Mouse (Mus musculus) heart, postnatal 0 days (tissue): ENCODE measurements around the gene Syngr1.

Experiments used
- CTCF ChIP-seq: IDR thresholded peaks from 2 replicates; pipeline ENCODE4 v1.5.1; 2016; ENCODE audit warnings: antibody characterized with exemption, control low read depth, low read depth
- EP300 ChIP-seq: IDR thresholded peaks from 2 replicates; pipeline ENCODE4 v1.6.1; 2016; ENCODE audit warnings: antibody characterized with exemption, low read depth

DNA sequence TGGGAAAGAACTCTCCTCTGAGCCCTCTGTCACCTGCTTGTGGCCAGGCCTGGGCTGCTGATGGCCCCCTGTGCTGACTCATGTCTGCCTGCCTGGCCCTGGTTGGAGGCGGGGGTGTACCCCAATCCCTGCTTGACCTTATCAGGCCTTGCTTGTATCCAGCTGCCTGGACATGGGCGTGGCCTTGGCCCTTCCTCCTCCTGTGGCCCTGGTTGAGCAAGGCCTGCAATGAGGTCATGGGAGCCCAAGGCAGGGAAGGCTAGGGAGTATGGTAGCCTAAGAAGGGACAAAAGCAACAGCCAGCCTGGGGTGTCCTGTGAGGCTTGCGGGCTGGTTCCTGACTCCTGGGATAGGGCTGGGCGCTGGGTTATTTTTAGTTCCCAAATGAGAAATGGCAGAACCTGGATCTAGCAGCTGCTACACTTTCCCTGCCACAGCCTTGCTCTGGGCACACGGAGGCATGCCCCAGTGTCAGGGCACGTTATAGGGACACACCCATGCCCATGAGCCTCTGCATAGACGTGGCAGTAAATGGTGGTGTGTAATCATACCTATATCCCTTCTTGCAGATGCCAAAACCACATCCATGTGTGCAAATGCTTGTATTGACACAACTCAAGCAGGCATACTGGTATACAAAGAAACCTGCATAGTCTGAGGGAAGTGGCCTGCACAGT is 37.0 kb upstream of the Syngr1 start:
- TF ChIP-seq CTCF (no peak), EP300 (no peak)
